Mouse (Mus musculus): ENCODE measurements around the gene Syngr2. TPM values are rescaled to one million over a fixed set of nuclear protein-coding genes. Genes with fewer than 3 reads are reported as not detected.

The Syngr2 gene
- polyA plus RNA-seq, 1 experiment from 2014 or later: 13.1 TPM

DNA sequence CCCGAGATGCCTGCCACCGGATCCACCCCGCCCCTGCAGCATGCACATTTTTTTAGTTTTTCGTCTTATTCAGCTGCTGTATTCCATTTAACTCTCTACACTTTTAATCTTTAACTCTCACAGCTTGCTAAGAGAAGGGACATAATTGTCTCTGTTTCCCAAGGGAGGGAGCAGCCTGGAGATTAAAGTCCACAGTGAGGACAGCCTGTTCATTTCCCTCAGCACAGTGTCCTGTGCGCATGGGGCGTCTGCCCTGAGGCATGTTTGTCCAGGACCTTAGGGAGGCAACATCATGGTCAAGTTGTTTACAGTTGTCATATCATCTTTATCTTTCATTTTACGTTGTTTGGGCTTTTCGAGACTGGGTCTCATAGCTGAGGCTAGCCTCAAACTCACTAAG is 24.6 kb downstream of the Syngr2 start:
- ATAC-seq: no peak
- H3K4me2 ChIP-seq (ENCODE audit: low read length): no peak overlapping the region
- no peaks in the 10 kb centered on the region for H3K9me3 ChIP-seq (ENCODE audit: control insufficient read depth, low read length)
- H3K4me3 ChIP-seq (replicated peaks; ENCODE audit: low read length): no peak overlapping the region
- no peaks in the 10 kb centered on the region for H3K36me3 ChIP-seq (ENCODE audit: control insufficient read depth, insufficient read depth)
- H3K27ac ChIP-seq (ENCODE audit: low read length): no peak overlapping the region
- H3K9ac ChIP-seq (replicated peaks; ENCODE audit: low read depth, low read length): no peak overlapping the region
- no peaks in the 10 kb centered on the region for H3K27me3 ChIP-seq (replicated peaks; ENCODE audit: control insufficient read depth, insufficient read depth, low read length)
- H3K4me1 ChIP-seq (replicated peaks; ENCODE audit: control insufficient read depth, insufficient read depth, low read length): peaks cover 6% of the 10 kb centered on the region
- WGBS: 97% methylated on average over 8 of the region's 8 CpGs

DNA sequence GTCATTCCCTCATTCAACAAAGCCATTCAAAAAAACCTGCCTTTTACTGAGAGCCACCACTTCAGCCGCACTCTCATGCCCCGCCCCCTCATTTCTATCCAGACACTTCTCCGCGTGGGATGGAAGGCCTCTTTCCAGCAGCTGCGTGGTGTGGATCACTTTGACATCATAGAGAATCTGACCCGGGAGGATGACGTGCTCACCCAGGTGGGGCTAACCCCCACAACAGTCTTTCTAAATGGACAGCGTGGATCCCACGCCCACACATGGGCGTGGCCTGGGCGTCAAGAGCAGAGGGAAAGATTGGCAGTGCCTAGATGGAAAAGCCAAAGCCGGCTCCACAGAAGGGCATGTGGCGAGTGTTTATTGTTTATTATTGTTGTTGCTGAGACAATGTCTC is 26.8 kb downstream of the Syngr2 start:
- Histone ChIP-seq H3K27me3 (replicated peaks; ENCODE audit: control insufficient read depth, insufficient read depth, low read length) (no peaks in the 10 kb centered on the region), H3K9ac (replicated peaks; ENCODE audit: low read depth, low read length) (no peak overlapping the region)
- 0 out of 2 replicates have a peak, but pooled peaks have one; percentile 21 for ATAC-seq

DNA sequence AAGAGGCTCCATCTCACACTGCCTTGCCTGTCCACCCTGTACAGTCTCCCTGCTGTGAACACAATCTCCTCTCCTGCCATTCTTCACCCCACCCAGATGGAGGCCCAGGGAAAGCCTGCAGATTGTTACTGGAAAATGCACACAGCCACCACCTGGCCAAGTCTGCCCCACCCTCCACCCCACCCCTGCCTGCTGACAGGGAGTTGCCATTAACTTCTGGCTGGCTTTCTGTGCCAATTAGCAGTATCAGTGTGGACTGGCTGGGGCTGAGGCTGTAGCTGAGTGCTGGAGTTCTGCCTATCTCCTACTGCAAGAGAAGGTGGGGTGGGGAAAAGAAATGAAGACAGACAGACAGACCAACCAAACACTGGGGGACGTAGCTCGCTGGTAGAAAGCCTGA is 29.1 kb downstream of the Syngr2 start:
- ATAC-seq: no peak
- no peaks in the 10 kb centered on the region for H3K9me3 ChIP-seq (ENCODE audit: control insufficient read depth, low read length)
- no peak overlapping the region for H3K4me2 ChIP-seq (ENCODE audit: low read length)
- H3K27me3 ChIP-seq (replicated peaks; ENCODE audit: control insufficient read depth, insufficient read depth, low read length): no peaks in the 10 kb centered on the region
- no peak overlapping the region for H3K9ac ChIP-seq (replicated peaks; ENCODE audit: low read depth, low read length)
- H3K4me1 ChIP-seq (replicated peaks; ENCODE audit: control insufficient read depth, insufficient read depth, low read length): 0 out of 2 replicates have a peak, but pooled peaks cover 4% of the 10 kb centered on the region
- H3K36me3 ChIP-seq (ENCODE audit: control insufficient read depth, insufficient read depth): no peaks in the 10 kb centered on the region
- H3K4me3 ChIP-seq (replicated peaks; ENCODE audit: low read length): no peak overlapping the region
- no peak overlapping the region for H3K27ac ChIP-seq (ENCODE audit: low read length)
- WGBS: 78% methylated on average over 2 of the region's 2 CpGs

More for the DNA sequence above, 26.8 kb downstream of the Syngr2 start:
- H3K4me2 ChIP-seq (ENCODE audit: low read length): peak overlapping the region; percentile 45
- 25% methylated on average over 13 of the region's 13 CpGs for WGBS
- H3K4me1 ChIP-seq (replicated peaks; ENCODE audit: control insufficient read depth, insufficient read depth, low read length): peaks cover 10% of the 10 kb centered on the region
- H3K9me3 ChIP-seq (ENCODE audit: control insufficient read depth, low read length): no peaks in the 10 kb centered on the region
- no peak overlapping the region for H3K27ac ChIP-seq (ENCODE audit: low read length)
- peak overlapping the region; percentile 19 for H3K4me3 ChIP-seq (replicated peaks; ENCODE audit: low read length)
- H3K36me3 ChIP-seq (ENCODE audit: control insufficient read depth, insufficient read depth): no peaks in the 10 kb centered on the region

DNA sequence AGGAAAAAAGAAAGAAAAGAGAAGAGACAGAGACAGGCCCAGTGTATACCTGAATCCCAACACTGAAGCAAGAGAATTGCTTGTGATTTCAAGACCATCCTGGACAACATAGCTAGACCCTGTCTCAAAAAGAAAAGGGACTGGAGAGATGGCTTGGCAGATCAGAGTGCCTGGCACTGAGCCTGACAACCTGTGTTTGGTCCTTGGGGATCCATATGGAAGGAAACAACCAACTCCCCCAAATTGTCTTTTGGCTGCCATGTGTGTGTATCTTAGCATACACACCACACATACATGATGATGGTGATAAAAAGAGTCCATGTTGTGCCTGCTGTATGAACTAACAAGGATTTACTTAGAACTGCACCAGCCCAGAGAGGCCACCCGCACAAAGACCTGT is 29.6 kb downstream of the Syngr2 start:
- Histone ChIP-seq H3K4me1 (replicated peaks; ENCODE audit: control insufficient read depth, insufficient read depth, low read length) (0 out of 2 replicates have a peak, but pooled peaks cover 4% of the 10 kb centered on the region), H3K4me3 (replicated peaks; ENCODE audit: low read length) (no peak overlapping the region), H3K27ac (ENCODE audit: low read length) (no peak overlapping the region; the same call in 1 of the 2 replicates), H3K27me3 (replicated peaks; ENCODE audit: control insufficient read depth, insufficient read depth, low read length) (no peaks in the 10 kb centered on the region), H3K9ac (replicated peaks; ENCODE audit: low read depth, low read length) (no peak overlapping the region), H3K36me3 (ENCODE audit: control insufficient read depth, insufficient read depth) (no peaks in the 10 kb centered on the region), H3K9me3 (ENCODE audit: control insufficient read depth, low read length) (no peaks in the 10 kb centered on the region), H3K4me2 (ENCODE audit: low read length) (no peak overlapping the region)
- 69% methylated on average over 1 of the region's 1 CpGs for WGBS
- ATAC-seq: no peak

DNA sequence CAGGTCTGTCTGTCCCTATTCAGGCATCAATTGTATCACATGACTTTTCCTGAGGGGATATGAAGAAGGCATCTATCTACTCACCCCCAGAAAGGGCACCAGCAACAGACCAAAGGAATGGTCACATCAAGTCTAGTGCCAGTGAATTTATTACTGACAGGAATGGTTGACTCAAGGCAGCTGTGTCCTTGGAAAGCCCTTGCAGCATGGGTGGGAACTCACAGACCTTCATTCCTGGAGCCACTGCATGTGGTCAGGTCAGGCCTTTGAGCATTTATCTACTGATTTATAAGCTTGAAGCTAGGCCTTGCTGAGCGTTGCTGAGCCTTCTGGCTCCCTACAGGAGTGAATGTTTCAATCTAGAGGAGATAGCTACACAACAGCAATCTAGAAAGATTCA is 31.4 kb downstream of the Syngr2 start:
- no peak for ATAC-seq
- Histone ChIP-seq H3K4me2 (ENCODE audit: low read length) (no peak overlapping the region), H3K4me3 (replicated peaks; ENCODE audit: low read length) (no peak overlapping the region), H3K4me1 (replicated peaks; ENCODE audit: control insufficient read depth, insufficient read depth, low read length) (0 out of 2 replicates have a peak, but pooled peaks cover 4% of the 10 kb centered on the region), H3K27me3 (replicated peaks; ENCODE audit: control insufficient read depth, insufficient read depth, low read length) (no peaks in the 10 kb centered on the region), H3K27ac (ENCODE audit: low read length) (no peak overlapping the region), H3K9ac (replicated peaks; ENCODE audit: low read depth, low read length) (no peak overlapping the region), H3K36me3 (ENCODE audit: control insufficient read depth, insufficient read depth) (no peaks in the 10 kb centered on the region), H3K9me3 (ENCODE audit: control insufficient read depth, low read length) (no peaks in the 10 kb centered on the region)
- WGBS: 74% methylated on average over 1 of the region's 1 CpGs

DNA sequence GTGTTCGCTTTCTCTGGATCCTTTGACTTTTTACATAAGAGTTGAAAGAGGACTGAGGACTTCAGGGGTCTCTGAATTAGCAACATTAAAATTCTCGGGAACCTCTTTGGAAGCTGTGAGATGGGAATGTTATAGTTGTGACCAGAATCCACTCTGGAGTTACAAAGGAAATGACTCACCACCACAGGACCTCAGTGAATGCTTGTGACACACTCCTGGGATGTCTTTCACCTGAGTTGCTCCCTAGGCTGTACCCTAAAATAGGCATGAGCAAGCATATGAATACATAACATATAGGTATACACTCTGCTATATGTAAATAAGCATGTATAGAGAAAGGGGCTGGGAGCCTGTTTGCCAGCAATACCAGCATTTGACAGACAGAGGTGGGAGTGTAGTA is 34.0 kb downstream of the Syngr2 start:
- H3K4me3 ChIP-seq (replicated peaks; ENCODE audit: low read length): no peak overlapping the region
- 92% methylated on average over 2 of the region's 2 CpGs for WGBS
- no peak for ATAC-seq
- H3K27me3 ChIP-seq (replicated peaks; ENCODE audit: control insufficient read depth, insufficient read depth, low read length): no peaks in the 10 kb centered on the region
- no peak overlapping the region for H3K27ac ChIP-seq (ENCODE audit: low read length)
- H3K4me2 ChIP-seq (ENCODE audit: low read length): no peak overlapping the region
- no peak overlapping the region for H3K9ac ChIP-seq (replicated peaks; ENCODE audit: low read depth, low read length)
- H3K9me3 ChIP-seq (ENCODE audit: control insufficient read depth, low read length): no peaks in the 10 kb centered on the region
- H3K36me3 ChIP-seq (ENCODE audit: control insufficient read depth, insufficient read depth): no peaks in the 10 kb centered on the region
- peaks cover 11% of the 10 kb centered on the region for H3K4me1 ChIP-seq (replicated peaks; ENCODE audit: control insufficient read depth, insufficient read depth, low read length)

DNA sequence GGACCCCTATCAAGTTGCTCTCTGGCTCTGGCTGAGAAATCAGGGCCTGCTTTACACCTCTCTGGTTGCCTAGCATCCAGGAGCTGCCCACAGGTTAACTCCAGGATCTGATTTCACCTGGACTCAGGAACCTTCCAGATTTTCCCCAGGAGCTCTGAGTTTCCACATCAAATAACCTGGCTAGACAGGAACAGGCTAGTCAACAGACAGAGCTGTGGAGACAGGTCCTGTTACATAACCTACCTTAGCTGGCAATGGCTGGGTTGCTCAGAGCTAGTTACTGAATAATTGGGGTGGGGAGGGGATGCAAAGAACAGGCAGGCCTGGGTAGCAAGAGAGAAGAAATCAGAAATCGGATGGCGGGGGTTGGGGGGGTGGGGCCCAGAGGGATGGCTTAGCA is 35.5 kb downstream of the Syngr2 start:
- Histone ChIP-seq H3K9ac (replicated peaks; ENCODE audit: low read depth, low read length) (no peak overlapping the region), H3K27ac (ENCODE audit: low read length) (no peak overlapping the region), H3K9me3 (ENCODE audit: control insufficient read depth, low read length) (no peaks in the 10 kb centered on the region), H3K4me2 (ENCODE audit: low read length) (no peak overlapping the region), H3K27me3 (replicated peaks; ENCODE audit: control insufficient read depth, insufficient read depth, low read length) (no peaks in the 10 kb centered on the region), H3K4me3 (replicated peaks; ENCODE audit: low read length) (no peak overlapping the region), H3K36me3 (ENCODE audit: control insufficient read depth, insufficient read depth) (no peaks in the 10 kb centered on the region), H3K4me1 (replicated peaks; ENCODE audit: control insufficient read depth, insufficient read depth, low read length) (peaks cover 16% of the 10 kb centered on the region)
- no peak for ATAC-seq
- WGBS: 87% methylated on average over 2 of the region's 2 CpGs

DNA sequence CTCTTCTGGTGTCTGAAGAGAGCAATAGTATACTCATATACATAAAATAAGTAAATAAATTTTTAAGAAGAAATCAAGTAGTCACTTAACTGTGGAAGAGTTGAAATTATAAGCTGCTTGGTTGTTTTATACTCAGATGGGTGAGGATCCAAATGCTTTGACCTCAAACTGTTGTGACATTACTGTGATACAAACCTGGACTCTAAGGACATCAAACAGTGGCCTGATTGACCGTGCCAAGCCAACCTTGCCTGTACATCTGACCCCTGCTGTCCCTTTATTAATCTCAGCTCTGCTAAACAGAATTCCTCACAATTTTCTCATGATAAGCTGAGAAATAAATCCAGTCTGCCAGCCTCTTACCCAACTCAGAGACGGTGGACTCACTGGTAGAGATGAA is 36.2 kb downstream of the Syngr2 start:
- no peaks in the 10 kb centered on the region for H3K27me3 ChIP-seq (replicated peaks; ENCODE audit: control insufficient read depth, insufficient read depth, low read length)
- 82% methylated on average over 2 of the region's 2 CpGs for WGBS

DNA sequence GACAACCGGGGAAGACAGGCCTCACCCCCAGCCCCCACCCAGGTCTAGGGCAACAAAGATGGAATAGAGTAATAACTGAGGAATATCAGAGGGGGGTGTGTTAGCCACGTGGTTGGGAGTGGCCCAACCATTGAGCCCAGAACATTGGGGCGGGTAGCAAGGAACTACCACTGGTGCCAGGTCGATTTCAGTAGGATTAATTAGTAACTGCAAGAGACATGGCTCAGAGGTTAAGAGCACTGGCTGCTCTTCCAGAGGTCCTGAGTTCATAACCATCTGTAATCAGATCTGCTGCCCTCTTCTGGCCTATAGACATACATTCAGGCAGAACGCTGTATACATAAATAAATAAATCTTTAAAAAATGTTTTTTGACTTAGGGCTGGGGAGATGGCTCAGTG is 37.2 kb downstream of the Syngr2 start:
- Histone ChIP-seq H3K36me3 (ENCODE audit: control insufficient read depth, insufficient read depth) (no peaks in the 10 kb centered on the region), H3K9me3 (ENCODE audit: control insufficient read depth, low read length) (no peaks in the 10 kb centered on the region), H3K4me3 (replicated peaks; ENCODE audit: low read length) (no peak overlapping the region), H3K27me3 (replicated peaks; ENCODE audit: control insufficient read depth, insufficient read depth, low read length) (no peaks in the 10 kb centered on the region), H3K27ac (ENCODE audit: low read length) (no peak overlapping the region), H3K9ac (replicated peaks; ENCODE audit: low read depth, low read length) (no peak overlapping the region), H3K4me2 (ENCODE audit: low read length) (no peak overlapping the region), H3K4me1 (replicated peaks; ENCODE audit: control insufficient read depth, insufficient read depth, low read length) (peaks cover 22% of the 10 kb centered on the region)
- no peak for ATAC-seq
- WGBS: 55% methylated on average over 5 of the region's 5 CpGs

More for the DNA sequence above, 36.2 kb downstream of the Syngr2 start:
- Histone ChIP-seq H3K4me2 (ENCODE audit: low read length) (no peak overlapping the region), H3K4me1 (replicated peaks; ENCODE audit: control insufficient read depth, insufficient read depth, low read length) (peaks cover 22% of the 10 kb centered on the region), H3K9ac (replicated peaks; ENCODE audit: low read depth, low read length) (no peak overlapping the region), H3K4me3 (replicated peaks; ENCODE audit: low read length) (no peak overlapping the region), H3K9me3 (ENCODE audit: control insufficient read depth, low read length) (no peaks in the 10 kb centered on the region), H3K27ac (ENCODE audit: low read length) (no peak overlapping the region), H3K36me3 (ENCODE audit: control insufficient read depth, insufficient read depth) (no peaks in the 10 kb centered on the region)
- ATAC-seq: no peak

DNA sequence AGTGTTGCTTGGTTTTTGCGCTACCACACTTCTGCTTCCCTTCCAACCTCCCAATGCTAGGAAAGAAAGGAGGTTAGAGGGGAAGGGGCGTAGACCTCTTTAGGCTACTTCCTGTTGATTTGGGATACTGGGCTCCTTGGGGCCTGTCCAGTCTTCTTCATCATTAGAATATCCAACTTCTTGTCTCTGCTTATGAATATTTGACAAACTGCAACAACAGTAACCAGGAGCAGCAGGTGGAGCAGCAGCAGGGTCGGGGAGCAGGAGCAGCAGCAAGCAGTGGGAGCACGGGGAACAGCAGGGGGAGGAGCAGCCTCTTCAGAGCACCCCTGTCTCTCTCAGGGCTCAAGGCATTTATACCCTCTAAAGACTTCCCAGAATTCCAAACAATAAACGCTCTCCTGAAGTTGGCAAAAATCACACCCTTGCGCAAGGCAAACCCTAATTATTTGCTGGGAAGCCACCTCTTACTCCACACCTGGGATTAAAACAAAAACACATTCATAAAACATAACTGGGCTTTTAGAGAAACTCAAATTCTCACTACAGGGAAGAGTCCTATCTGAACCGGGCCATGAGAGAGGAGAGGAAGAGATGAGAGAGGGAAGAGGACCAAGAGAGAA is 38.2 kb downstream of the Syngr2 start:
- H3K4me1 ChIP-seq (replicated peaks; ENCODE audit: control insufficient read depth, insufficient read depth, low read length): peaks cover 22% of the 10 kb centered on the region
- peak overlapping the region; percentile 96 for H3K9ac ChIP-seq (replicated peaks; ENCODE audit: low read depth, low read length)
- H3K27me3 ChIP-seq (replicated peaks; ENCODE audit: control insufficient read depth, insufficient read depth, low read length): no peaks in the 10 kb centered on the region
- peak overlapping the region; percentile 99 for H3K27ac ChIP-seq (ENCODE audit: low read length)
- H3K4me3 ChIP-seq (replicated peaks; ENCODE audit: low read length): peak overlapping the region; percentile 80; the same call in 1 of the 2 replicates
- 77% methylated on average over 7 of the region's 7 CpGs for WGBS
- no peaks in the 10 kb centered on the region for H3K36me3 ChIP-seq (ENCODE audit: control insufficient read depth, insufficient read depth)
- peak overlapping the region; percentile 79 for H3K4me2 ChIP-seq (ENCODE audit: low read length)
- ATAC-seq: no peak
- H3K9me3 ChIP-seq (ENCODE audit: control insufficient read depth, low read length): no peaks in the 10 kb centered on the region
